Mouse (Mus musculus) liver, embryonic 16.5 days (tissue): ENCODE results near the gene Syngap1. TPM values are rescaled to one million over a fixed set of nuclear protein-coding genes. Genes with fewer than 3 reads are reported as not detected.
"Not testable (repeated sequence)": the region's sequence is repeated elsewhere in the genome, so short reads cannot be mapped to it uniquely, and the experiment has no call there.

Source experiments
- ATAC-seq: fragments of 200-750 bp; cut with Nextera tagmentation; 2 replicates; pipeline ENCODE4 v1.8.0; 2017; ENCODE audit warnings: low read depth, mild to moderate bottlenecking, moderate number of reproducible peaks, moderate library complexity
- H3K27ac ChIP-seq: fragments of 300-500 bp; sonication (generic); 2 replicates; pipeline ENCODE4 v1.5.1; 2014; ENCODE audit warnings: mild to moderate bottlenecking, low read length
- H3K27me3 ChIP-seq: fragments of 300-500 bp; sonication (generic); 2 replicates; pipeline ENCODE4 v1.6.1; 2014; ENCODE audit warnings: low read depth, low read length, mixed read lengths; ENCODE audit not compliant: control insufficient read depth, insufficient read depth
- H3K36me3 ChIP-seq: fragments of 300-500 bp; sonication (generic); 2 replicates; pipeline ENCODE4 v1.6.1; 2014; ENCODE audit warnings: mild to moderate bottlenecking; ENCODE audit not compliant: control insufficient read depth, insufficient read depth
- H3K4me1 ChIP-seq: fragments of 300-500 bp; sonication (generic); 2 replicates; pipeline ENCODE4 v1.6.1; 2014; ENCODE audit warnings: low read depth, low read length, mixed read lengths; ENCODE audit not compliant: control insufficient read depth
- H3K4me2 ChIP-seq: fragments of 300-500 bp; sonication (generic); 2 replicates; pipeline ENCODE4 v1.6.1; 2014; ENCODE audit warnings: low read depth, low read length, mixed read lengths
- H3K4me3 ChIP-seq: fragments of 300-500 bp; sonication (generic); 2 replicates; pipeline ENCODE4 v1.5.1; 2014; ENCODE audit warnings: low read depth, mild to moderate bottlenecking, low read length
- H3K9ac ChIP-seq: fragments of 300-500 bp; sonication (generic); 2 replicates; pipeline ENCODE4 v1.6.1; 2014; ENCODE audit warnings: low read depth, low read length
- H3K9me3 ChIP-seq: fragments of 300-500 bp; sonication (generic); replicated peaks from 2 replicates; pipeline ENCODE4 v1.6.1; 2016; ENCODE audit warnings: low read length; ENCODE audit not compliant: control insufficient read depth
- WGBS: fragments of 180-500 bp; shearing (Covaris S2); extraction: QIAGEN DNeasy Blood & Tissue Kit; methylation state at CpG from one replicate; pipeline ENCODE4 v1.1.7; 2014; ENCODE audit not compliant: insufficient replicate concordance; 5-methylcytosine and 5-hydroxymethylcytosine counted together
- polyA plus RNA-seq: library from polyadenylated mRNA; unstranded; fragments of >200 nt; fragmentation: Nextera tagmentation; extraction: Ambion mirVana; gene quantifications from 2 replicates; pipeline ENCODE4 v1.2.1, GENCODE M21; 2015

Gene Syngap1
- 0.21 and 0.33 TPM in 2 replicates for polyA plus RNA-seq

DNA sequence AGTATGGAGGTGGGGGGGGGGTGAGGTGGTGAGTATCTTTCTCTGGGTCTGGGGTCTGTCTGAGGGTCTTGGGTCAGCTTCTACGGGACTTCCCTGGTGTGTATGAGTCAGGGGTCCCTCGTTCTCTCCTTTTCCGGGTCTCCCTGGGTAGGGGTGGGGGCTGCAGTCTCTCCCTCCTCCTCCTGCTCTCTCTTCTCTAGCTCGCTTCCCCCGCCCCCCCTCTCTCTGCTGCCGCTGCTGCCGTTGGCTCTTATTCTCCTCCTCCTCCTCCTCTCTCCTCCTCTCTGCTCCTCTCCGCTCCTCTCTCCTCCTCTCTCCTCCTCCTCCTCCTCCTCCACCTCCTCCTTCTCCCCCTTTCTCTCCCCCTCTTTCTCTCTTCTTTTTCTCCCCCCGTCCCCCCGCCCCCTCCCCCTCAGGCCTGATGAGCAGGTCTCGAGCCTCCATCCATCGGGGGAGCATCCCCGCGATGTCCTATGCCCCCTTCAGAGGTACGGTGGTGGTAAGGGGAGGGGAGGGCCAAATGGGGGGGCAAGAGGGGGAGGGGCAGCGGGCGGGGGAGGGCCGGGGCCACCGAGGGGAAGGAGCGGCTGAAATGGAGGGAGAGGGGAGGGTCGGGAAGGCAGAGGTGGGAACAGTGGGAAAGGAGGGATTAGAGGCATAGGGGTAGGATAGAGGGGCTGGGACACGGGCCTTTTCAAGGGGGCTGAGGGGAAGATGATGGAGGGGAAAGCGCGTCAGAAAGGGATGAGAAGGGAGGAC lies at the start of gene Syngap1:
Gene Syngap1 (plus strand): TSS at position 223 of the 759 bp plus-strand sequence.
- Histone ChIP-seq H3K27me3 (no peaks in the 10 kb centered on the region), H3K4me1 (peaks cover 38% of the 10 kb centered on the region), H3K36me3 (peaks cover 3% of the 10 kb centered on the region; the same call in 1 of the 2 replicates), H3K4me3 (peak within 1 kb of the TSS; percentile 74), H3K9ac (peak within 1 kb of the TSS; percentile 92), H3K9me3 (no peaks in the 10 kb centered on the region), H3K27ac (peak within 1 kb of the TSS; percentile 96), H3K4me2 (peak within 1 kb of the TSS; percentile 99)
- 7% methylated on average over 24 of the region's 24 CpGs for WGBS
- ATAC-seq: no peak

DNA sequence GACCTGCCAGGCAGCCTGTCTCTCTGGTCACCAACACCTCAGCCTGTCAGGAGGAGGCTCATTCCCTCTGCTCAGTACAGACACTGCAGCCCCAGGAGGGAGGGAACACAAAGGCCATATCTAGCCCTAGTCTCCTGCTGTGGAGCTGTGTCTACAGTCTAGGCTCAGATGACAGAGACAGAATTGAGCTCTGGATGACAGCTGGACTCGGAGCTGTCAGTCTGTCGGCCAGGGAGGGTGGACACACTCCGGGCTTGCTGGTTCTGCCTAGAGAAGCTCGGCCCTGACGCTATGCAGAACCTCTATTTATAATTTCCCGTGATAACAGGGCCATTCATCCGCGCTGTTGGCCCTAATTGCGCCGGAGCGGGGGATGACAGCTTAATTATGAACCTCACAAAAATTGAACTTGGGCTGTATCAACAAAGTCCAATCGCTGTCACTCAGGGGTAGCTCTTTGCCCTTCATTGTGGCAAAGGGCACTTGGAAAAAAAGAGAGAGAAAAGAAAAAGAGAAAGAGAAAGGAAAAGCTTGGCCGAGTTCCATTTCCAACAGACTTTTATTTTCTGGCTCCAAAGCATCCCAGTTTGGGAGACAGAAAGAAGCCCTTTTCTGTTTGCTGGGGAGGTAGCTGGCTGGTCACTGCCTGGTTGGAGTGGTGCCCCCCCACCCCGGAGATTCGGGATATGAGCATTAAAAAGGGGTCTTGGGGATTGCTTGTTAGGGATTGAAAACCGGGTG lies 48.2 kb upstream of the Syngap1 start:
- Histone ChIP-seq H3K4me3 (no peak overlapping the region), H3K9me3 (no peaks in the 10 kb centered on the region), H3K27me3 (no peaks in the 10 kb centered on the region), H3K4me1 (no peaks in the 10 kb centered on the region), H3K4me2 (no peak overlapping the region), H3K9ac (no peak overlapping the region), H3K36me3 (no peaks in the 10 kb centered on the region), H3K27ac (no peak overlapping the region)
- WGBS: 54% methylated on average over 16 of the region's 16 CpGs
- no peak for ATAC-seq

DNA sequence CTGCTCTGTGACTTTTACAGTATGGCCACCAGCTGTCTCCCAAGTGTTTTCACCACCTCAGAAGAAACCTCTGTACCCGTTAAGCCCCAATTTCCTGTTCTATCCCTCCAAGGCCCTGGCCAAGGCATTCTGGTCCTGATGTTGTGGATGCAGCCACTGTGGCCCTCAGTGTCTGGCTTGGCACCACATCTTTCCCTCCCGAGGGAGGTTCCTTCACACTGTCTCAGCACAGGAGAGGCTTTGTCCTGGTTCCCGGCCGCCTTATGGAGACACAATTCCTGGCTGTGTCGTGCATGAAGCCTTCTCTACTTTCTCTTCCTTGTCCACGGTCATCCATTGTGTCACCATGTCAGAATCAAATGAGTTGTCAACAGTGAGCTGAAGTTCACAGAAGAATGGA lies 47.6 kb upstream of the Syngap1 start:
- Histone ChIP-seq H3K4me1 (no peaks in the 10 kb centered on the region), H3K9ac (no peak overlapping the region), H3K4me3 (no peak overlapping the region), H3K36me3 (no peaks in the 10 kb centered on the region), H3K4me2 (no peak overlapping the region), H3K27ac (no peak overlapping the region), H3K9me3 (no peaks in the 10 kb centered on the region), H3K27me3 (no peaks in the 10 kb centered on the region)
- no peak for ATAC-seq
- 52% methylated on average over 6 of the region's 6 CpGs for WGBS

DNA sequence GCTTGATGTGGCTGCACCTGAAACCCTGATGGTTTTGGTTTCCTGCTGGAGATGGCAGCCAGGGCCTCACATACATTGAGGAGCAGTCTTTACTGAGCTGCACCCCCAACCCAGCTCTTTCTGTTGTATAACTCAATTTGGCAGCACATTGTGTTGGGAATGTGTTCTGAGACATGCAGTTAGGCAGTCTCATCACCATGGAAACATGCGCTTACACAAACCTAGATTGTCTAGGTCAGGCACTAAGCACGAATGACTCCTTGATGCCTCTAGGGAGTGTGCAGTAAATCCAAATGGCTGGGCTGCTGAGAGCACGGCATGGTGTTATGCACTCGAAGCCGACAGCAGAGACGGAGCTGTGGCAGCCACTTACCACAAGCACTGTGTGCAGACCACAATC lies 46.7 kb upstream of the Syngap1 start:
- H3K4me3 ChIP-seq: no peak overlapping the region
- 76% methylated on average over 6 of the region's 6 CpGs for WGBS
- no peaks in the 10 kb centered on the region for H3K4me1 ChIP-seq
- no peak overlapping the region for H3K4me2 ChIP-seq
- H3K27ac ChIP-seq: no peak overlapping the region
- ATAC-seq: no peak
- no peaks in the 10 kb centered on the region for H3K27me3 ChIP-seq
- no peaks in the 10 kb centered on the region for H3K36me3 ChIP-seq
- no peak overlapping the region for H3K9ac ChIP-seq
- no peaks in the 10 kb centered on the region for H3K9me3 ChIP-seq

DNA sequence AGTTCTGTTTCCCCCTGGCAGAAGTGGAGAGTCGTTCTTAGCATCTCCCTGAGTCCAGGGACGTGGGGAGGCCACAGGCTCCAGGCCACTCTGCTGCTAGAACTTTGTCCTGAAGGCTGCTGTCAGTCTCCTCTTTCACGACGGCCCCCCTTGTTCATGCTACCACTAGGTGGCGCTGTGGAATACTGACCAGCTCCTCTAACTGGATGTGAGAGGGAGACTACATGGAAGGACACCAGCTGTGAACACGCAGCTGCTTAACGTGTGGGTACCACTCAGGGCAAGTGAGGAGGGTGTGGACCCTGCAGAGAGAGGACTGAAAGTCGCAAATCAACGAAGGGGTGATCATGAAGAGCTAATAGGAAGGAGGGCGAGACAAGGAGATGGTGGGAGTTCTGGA lies 45.5 kb upstream of the Syngap1 start:
- H3K4me2 ChIP-seq: no peak overlapping the region
- no peaks in the 10 kb centered on the region for H3K36me3 ChIP-seq
- H3K27me3 ChIP-seq: no peaks in the 10 kb centered on the region
- WGBS: 12% methylated on average over 10 of the region's 10 CpGs
- ATAC-seq: no peak
- no peak overlapping the region for H3K27ac ChIP-seq
- H3K9me3 ChIP-seq: no peaks in the 10 kb centered on the region
- H3K4me1 ChIP-seq: no peaks in the 10 kb centered on the region
- no peak overlapping the region for H3K4me3 ChIP-seq
- H3K9ac ChIP-seq: no peak overlapping the region

DNA sequence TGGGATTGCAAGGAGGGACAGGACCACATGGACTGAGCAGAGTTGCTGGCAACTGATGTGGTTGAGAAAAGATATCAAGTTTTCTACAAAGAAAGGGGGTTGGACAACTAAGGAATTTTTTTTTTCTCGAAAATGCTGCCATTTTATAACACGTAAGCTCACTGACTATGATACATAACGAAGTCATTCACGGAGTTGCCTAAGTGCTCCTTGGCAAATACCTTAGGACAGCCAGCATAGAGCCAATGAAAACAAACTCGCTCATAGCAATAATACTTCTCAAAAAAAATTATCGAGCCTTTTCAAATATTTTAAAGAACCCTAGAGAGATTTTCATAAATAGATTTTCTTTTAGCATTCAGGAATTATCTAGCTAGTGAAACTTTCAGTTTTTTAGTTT lies 40.1 kb upstream of the Syngap1 start:
- Histone ChIP-seq H3K9me3 (no peaks in the 10 kb centered on the region), H3K27ac (no peak overlapping the region), H3K4me3 (no peak overlapping the region), H3K4me1 (no peaks in the 10 kb centered on the region), H3K36me3 (no peaks in the 10 kb centered on the region), H3K27me3 (no peaks in the 10 kb centered on the region), H3K9ac (no peak overlapping the region), H3K4me2 (no peak overlapping the region)
- no peak for ATAC-seq
- WGBS: 62% methylated on average over 6 of the region's 6 CpGs

DNA sequence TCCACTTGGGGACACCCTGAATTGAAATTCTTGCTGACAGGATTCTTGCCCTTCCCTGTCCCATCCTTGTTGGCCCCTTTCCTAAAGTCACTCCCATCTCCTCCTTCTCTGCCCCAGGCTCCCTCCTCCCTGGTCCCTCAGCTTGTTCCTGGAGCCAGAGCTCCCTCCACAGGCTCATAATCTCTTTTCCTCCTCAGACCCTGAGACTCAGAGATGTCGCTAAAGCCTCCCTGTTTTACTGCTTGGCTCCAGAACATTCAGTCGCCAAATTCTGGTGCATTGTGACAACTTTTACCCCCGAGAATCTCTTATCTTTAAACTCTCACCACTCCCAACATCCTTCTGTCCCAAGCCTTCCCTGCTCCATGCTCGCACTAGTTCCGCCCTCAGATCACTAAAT lies 36.7 kb upstream of the Syngap1 start:
- ATAC-seq: no peak
- H3K9me3 ChIP-seq: no peaks in the 10 kb centered on the region
- H3K4me2 ChIP-seq: no peak overlapping the region
- WGBS: 38% methylated on average over 5 of the region's 5 CpGs
- no peaks in the 10 kb centered on the region for H3K36me3 ChIP-seq
- no peak overlapping the region for H3K27ac ChIP-seq
- H3K9ac ChIP-seq: no peak overlapping the region
- no peaks in the 10 kb centered on the region for H3K4me1 ChIP-seq
- no peak overlapping the region for H3K4me3 ChIP-seq
- no peaks in the 10 kb centered on the region for H3K27me3 ChIP-seq

DNA sequence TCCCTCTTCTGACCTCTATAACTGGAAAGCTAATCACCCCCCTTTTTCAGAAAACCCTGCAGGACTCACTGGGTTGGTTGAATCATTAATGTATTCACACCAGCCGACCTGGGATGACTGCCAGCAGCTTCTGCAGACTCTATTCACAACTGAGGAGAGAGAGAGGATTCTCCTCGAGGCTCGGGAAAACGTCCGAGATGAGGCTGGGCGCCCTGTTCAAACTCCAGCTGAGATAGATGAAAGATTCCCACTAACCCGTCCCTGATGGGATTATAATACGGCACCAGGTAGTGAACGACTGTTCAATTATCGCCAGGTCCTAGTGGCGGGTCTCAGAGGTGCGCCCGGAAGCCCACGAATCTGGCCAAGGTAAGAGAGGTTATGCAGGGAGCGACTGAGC lies 33.5 kb upstream of the Syngap1 start:
- not testable (repeated sequence) for ATAC-seq, H3K4me2 ChIP-seq, H3K36me3 ChIP-seq, H3K4me1 ChIP-seq, H3K27ac ChIP-seq, H3K9ac ChIP-seq, H3K4me3 ChIP-seq, H3K27me3 ChIP-seq, H3K9me3 ChIP-seq
- 76% methylated on average over 14 of the region's 15 CpGs for WGBS

DNA sequence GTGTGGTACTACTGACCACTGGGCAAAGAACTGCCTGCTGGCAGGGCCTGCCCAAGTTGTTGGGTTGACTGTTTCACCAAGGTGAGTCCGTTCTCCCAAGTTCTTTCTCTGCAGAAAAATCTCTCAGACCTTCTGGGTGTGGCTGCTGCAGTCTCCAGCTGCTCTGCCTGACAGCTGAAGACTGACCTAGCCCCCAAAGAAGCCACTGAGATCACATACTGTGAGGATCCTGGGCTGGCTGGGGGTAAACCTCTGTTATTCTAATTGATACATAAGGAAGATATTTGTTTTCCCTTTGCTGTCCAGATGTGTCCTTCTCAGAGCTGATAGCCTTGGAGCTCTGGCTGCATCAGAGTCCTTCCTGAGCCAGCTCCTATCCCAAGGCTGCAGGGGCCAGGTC lies 25.8 kb upstream of the Syngap1 start:
- Histone ChIP-seq H3K9ac (no peak overlapping the region), H3K4me2 (no peak overlapping the region), H3K4me1 (peaks cover 11% of the 10 kb centered on the region), H3K27me3 (no peaks in the 10 kb centered on the region), H3K4me3 (no peak overlapping the region), H3K9me3 (no peaks in the 10 kb centered on the region), H3K36me3 (no peaks in the 10 kb centered on the region), H3K27ac (no peak overlapping the region)
- ATAC-seq: no peak
- WGBS: 35% methylated on average over 1 of the region's 1 CpGs
